Mouse (Mus musculus): ENCODE measurements around the gene Ybx3. TPM values are rescaled to one million over a fixed set of nuclear protein-coding genes. Genes with fewer than 3 reads are reported as not detected.
A peak's percentile ranks its signal among the peaks of the same experiment; 100 is the strongest.

The Ybx3 gene
- polyA plus RNA-seq, 1 experiment from 2014 or later: 36.9 TPM

DNA sequence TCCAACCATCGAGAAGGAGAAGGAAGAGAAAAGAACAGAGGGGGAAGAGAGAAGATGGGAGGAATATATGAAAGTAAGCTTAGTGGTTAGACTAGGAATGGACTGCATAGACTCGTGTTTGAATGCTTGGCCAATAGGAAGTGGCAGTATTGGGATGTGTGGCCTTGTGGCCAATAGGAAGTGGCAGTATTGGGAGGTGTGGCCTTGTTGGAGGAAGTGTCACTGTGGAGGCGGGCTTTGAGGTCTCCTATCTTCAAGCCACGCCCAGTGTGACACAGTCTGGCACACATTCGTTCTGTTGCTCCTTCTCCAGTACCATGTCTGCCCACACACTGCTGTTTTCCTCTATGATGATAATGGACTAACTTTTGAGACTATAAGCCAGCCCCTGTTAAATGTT, 27.6 kb downstream of the Ybx3 start:
- H3K4me2 ChIP-seq: no peak overlapping the region
- 67% methylated on average over 5 of the region's 5 CpGs for WGBS
- peaks cover 22% of the 10 kb centered on the region for H3K36me3 ChIP-seq
- no peak; the same call in 1 of the 2 replicates for ATAC-seq (ENCODE audit: extremely low read depth, insufficient number of reproducible peaks, low FRiP score, low TSS enrichment)
- no peaks in the 10 kb centered on the region for H3K9me3 ChIP-seq
- H3K4me1 ChIP-seq: no peaks in the 10 kb centered on the region
- H3K27me3 ChIP-seq (replicated peaks): no peaks in the 10 kb centered on the region
- H3K9ac ChIP-seq: no peak overlapping the region
- no peak overlapping the region for H3K27ac ChIP-seq (replicated peaks)
- no peak overlapping the region for H3K4me3 ChIP-seq

DNA sequence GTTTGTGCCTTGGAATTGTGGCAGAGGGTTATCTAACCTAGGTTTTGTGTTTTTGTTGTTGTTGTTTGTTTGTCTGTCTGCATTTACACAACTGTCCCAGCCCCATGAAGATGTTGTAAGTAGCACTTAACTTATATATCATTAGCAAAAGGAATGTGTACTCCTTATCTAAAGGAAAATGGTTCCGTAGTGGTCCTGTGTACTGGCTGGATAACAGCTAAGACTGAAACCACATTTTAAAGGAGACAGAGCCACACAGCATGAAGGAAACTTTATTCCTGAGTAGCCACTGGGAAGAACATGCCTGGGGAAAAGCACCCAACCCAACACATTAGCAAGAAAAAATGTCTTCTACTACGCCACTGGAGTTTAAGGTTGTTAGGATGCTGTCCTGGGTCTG, 28.7 kb downstream of the Ybx3 start:
- no peak overlapping the region for H3K4me2 ChIP-seq
- no peak for ATAC-seq (ENCODE audit: extremely low read depth, insufficient number of reproducible peaks, low FRiP score, low TSS enrichment)
- no peaks in the 10 kb centered on the region for H3K4me1 ChIP-seq
- no peaks in the 10 kb centered on the region for H3K9me3 ChIP-seq
- H3K27me3 ChIP-seq (replicated peaks): no peaks in the 10 kb centered on the region
- H3K36me3 ChIP-seq: peaks cover 13% of the 10 kb centered on the region
- no peak overlapping the region for H3K4me3 ChIP-seq
- no peak overlapping the region for H3K27ac ChIP-seq (replicated peaks)
- 48% methylated on average over 2 of the region's 2 CpGs for WGBS
- no peak overlapping the region for H3K9ac ChIP-seq

GRCm38 (mm10) chr6:131354913-131355312, 33.4 kb downstream of the Ybx3 start:
- H3K4me1 ChIP-seq: peaks cover 5% of the 10 kb centered on the region; the same call in 1 of the 2 replicates
- H3K4me3 ChIP-seq: no peak overlapping the region
- H3K4me2 ChIP-seq: no peak overlapping the region
- ATAC-seq (ENCODE audit: extremely low read depth, insufficient number of reproducible peaks, low FRiP score, low TSS enrichment): no peak
- H3K9ac ChIP-seq: no peak overlapping the region
- no peak overlapping the region for H3K27ac ChIP-seq (replicated peaks)
- no peaks in the 10 kb centered on the region for H3K36me3 ChIP-seq
- 57% methylated on average over 4 of the region's 4 CpGs for WGBS
- H3K27me3 ChIP-seq (replicated peaks): no peaks in the 10 kb centered on the region
- H3K9me3 ChIP-seq: no peaks in the 10 kb centered on the region

GRCm38 (mm10) chr6:131353352-131353919, 34.8 kb downstream of the Ybx3 start, which contains the start of gene Styk1:
Gene Styk1, minus strand, starts transcription at chr6:131353597.
- Histone ChIP-seq H3K27ac (replicated peaks) (no peak within 1 kb of the TSS), H3K27me3 (replicated peaks) (no peaks in the 10 kb centered on the region), H3K36me3 (no peaks in the 10 kb centered on the region), H3K4me1 (peaks cover 5% of the 10 kb centered on the region; the same call in 1 of the 2 replicates), H3K4me3 (peak within 1 kb of the TSS; percentile 53), H3K9ac (peak within 1 kb of the TSS; percentile 73), H3K9me3 (no peaks in the 10 kb centered on the region), H3K4me2 (peak within 1 kb of the TSS; percentile 79)
- 3% methylated on average over 16 of the region's 16 CpGs for WGBS
- no peak for ATAC-seq (ENCODE audit: extremely low read depth, insufficient number of reproducible peaks, low FRiP score, low TSS enrichment)

DNA sequence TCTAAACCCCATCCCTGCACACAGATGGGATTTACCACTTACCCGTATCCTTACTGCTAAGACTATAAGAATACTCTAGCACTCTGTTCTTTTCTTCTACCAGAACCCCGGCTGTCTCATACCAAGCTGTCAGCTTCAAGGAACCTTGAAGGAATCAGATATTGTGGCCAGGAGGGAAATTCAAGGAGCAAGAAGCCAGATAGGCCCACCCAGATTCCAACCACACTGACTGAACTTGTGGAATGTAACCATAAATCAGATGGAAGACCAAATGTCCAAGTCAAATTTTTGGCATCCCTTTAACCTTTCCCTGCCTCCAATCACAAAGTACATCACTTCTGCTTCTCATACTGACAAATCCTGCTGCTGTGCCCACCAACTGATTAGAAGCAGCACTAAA, 41.2 kb downstream of the Ybx3 start:
- Histone ChIP-seq H3K4me1 (no peaks in the 10 kb centered on the region), H3K9ac (no peak overlapping the region), H3K27me3 (replicated peaks) (no peaks in the 10 kb centered on the region), H3K4me3 (no peak overlapping the region), H3K36me3 (no peaks in the 10 kb centered on the region), H3K9me3 (no peaks in the 10 kb centered on the region), H3K4me2 (no peak overlapping the region), H3K27ac (replicated peaks) (no peak overlapping the region)
- no peak for ATAC-seq (ENCODE audit: extremely low read depth, insufficient number of reproducible peaks, low FRiP score, low TSS enrichment)
- 74% methylated on average over 2 of the region's 2 CpGs for WGBS

DNA sequence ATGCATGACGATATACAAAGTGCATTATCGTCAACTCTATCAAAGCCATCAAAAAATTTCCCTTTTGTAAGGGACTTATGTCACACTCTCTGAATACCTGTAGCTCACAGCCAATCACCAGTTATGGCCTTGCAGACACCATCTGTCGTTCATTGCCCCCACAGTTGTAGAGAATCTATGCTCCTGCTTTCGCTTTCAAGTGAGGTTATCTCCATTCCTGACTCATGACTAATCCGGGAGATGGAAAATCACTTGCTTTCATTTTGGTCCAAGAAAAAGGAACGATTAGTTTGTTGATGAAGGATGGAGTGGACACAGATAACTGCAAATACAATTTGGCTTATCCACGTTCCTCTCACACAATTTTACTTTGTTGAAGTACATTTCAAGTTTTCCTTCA, 43.9 kb downstream of the Ybx3 start:
- no peak overlapping the region for H3K4me2 ChIP-seq
- no peak for ATAC-seq (ENCODE audit: extremely low read depth, insufficient number of reproducible peaks, low FRiP score, low TSS enrichment)
- no peak overlapping the region for H3K4me3 ChIP-seq
- no peak overlapping the region for H3K27ac ChIP-seq (replicated peaks)
- H3K4me1 ChIP-seq: no peaks in the 10 kb centered on the region
- no peaks in the 10 kb centered on the region for H3K9me3 ChIP-seq
- no peaks in the 10 kb centered on the region for H3K36me3 ChIP-seq
- no peak overlapping the region for H3K9ac ChIP-seq
- WGBS: 60% methylated on average over 7 of the region's 7 CpGs
- H3K27me3 ChIP-seq (replicated peaks): no peaks in the 10 kb centered on the region

DNA sequence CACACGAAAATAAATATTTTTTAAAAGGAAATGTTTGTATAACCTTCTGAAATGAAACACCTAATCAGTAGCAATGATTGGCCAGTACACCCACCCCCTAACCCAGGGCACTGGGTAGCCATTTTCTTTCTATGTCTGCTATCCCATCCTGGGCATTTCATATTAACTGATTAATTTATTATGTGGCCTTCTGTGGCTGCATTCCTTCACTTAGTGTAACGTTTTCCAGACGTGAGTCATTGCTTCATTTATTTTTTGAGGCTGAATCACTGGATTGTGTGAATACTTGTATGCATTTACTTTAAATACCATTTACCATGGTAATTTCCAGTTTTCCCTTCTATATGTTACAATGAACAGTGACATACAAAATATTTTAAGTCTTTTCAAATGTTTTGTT, 48.2 kb downstream of the Ybx3 start:
- ATAC-seq (ENCODE audit: extremely low read depth, insufficient number of reproducible peaks, low FRiP score, low TSS enrichment): no peak
- Histone ChIP-seq H3K36me3 (no peaks in the 10 kb centered on the region), H3K27ac (replicated peaks) (no peak overlapping the region), H3K4me2 (no peak overlapping the region), H3K9ac (no peak overlapping the region), H3K4me1 (no peaks in the 10 kb centered on the region), H3K9me3 (0 out of 2 replicates have a peak, but pooled peaks cover 3% of the 10 kb centered on the region), H3K4me3 (no peak overlapping the region), H3K27me3 (replicated peaks) (no peaks in the 10 kb centered on the region)
- 50% methylated on average over 3 of the region's 3 CpGs for WGBS

- H3K4me2 ChIP-seq: no peak overlapping the region
- no peak overlapping the region for H3K27ac ChIP-seq (replicated peaks)
- no peaks in the 10 kb centered on the region for H3K27me3 ChIP-seq (replicated peaks)
- H3K9me3 ChIP-seq: 0 out of 2 replicates have a peak, but pooled peaks cover 3% of the 10 kb centered on the region
- no peak overlapping the region for H3K4me3 ChIP-seq
- no peak for ATAC-seq (ENCODE audit: extremely low read depth, insufficient number of reproducible peaks, low FRiP score, low TSS enrichment)
- no peaks in the 10 kb centered on the region for H3K36me3 ChIP-seq
- 84% methylated on average over 3 of the region's 3 CpGs for WGBS
- H3K4me1 ChIP-seq: no peaks in the 10 kb centered on the region
- H3K9ac ChIP-seq: no peak overlapping the region
Observed at GRCm38 (mm10) chr6:131339309-131339708, 49.0 kb downstream of the Ybx3 start.

DNA sequence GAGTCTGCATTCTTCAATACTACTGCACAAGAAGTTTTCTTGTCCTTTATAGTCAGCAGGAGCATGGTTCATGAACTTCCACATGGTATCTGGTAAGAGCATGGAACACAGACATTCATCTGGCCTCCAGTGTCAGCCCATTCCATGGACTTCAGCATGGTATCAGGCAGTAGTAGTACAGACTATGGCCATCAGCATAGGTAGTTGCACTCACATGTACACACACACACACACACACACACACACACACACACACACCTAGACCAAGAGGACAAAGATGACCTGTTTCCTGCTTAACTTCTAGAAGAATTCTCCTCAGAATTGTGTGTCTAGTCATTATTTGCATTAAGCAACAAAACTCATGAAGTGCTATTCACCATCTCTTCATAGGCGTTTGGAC, 49.5 kb downstream of the Ybx3 start:
- Histone ChIP-seq H3K36me3 (no peaks in the 10 kb centered on the region), H3K27ac (replicated peaks) (no peak overlapping the region), H3K9me3 (0 out of 2 replicates have a peak, but pooled peaks cover 3% of the 10 kb centered on the region), H3K4me2 (no peak overlapping the region), H3K4me3 (no peak overlapping the region), H3K27me3 (replicated peaks) (no peaks in the 10 kb centered on the region), H3K9ac (no peak overlapping the region), H3K4me1 (no peaks in the 10 kb centered on the region)
- no peak for ATAC-seq (ENCODE audit: extremely low read depth, insufficient number of reproducible peaks, low FRiP score, low TSS enrichment)
- 62% methylated on average over 1 of the region's 1 CpGs for WGBS

DNA sequence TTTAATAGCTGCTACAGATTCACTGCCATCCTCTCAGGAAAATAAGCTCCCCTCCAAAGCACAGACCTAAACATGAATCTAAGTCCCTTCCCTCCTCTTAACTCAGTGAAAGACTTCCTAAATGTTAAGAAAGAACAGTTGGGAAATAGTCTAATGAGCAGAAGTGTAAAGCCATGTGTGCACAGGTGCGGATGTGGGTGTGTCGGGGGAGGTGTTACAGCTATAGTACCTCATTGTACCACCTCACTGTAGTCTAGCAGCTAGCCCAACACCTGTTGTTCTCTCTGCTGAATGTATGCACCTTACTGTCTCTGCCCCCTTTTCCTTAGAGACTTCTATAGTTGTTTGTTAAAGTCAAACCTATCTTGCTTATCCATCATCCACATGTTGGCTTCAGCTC, 61.2 kb downstream of the Ybx3 start:
- Histone ChIP-seq H3K4me2 (no peak overlapping the region), H3K4me1 (no peaks in the 10 kb centered on the region), H3K27me3 (replicated peaks) (no peaks in the 10 kb centered on the region), H3K4me3 (no peak overlapping the region), H3K27ac (replicated peaks) (no peak overlapping the region), H3K36me3 (no peaks in the 10 kb centered on the region), H3K9ac (no peak overlapping the region), H3K9me3 (no peaks in the 10 kb centered on the region)
- no peak for ATAC-seq (ENCODE audit: extremely low read depth, insufficient number of reproducible peaks, low FRiP score, low TSS enrichment)
- 71% methylated on average over 2 of the region's 2 CpGs for WGBS

DNA sequence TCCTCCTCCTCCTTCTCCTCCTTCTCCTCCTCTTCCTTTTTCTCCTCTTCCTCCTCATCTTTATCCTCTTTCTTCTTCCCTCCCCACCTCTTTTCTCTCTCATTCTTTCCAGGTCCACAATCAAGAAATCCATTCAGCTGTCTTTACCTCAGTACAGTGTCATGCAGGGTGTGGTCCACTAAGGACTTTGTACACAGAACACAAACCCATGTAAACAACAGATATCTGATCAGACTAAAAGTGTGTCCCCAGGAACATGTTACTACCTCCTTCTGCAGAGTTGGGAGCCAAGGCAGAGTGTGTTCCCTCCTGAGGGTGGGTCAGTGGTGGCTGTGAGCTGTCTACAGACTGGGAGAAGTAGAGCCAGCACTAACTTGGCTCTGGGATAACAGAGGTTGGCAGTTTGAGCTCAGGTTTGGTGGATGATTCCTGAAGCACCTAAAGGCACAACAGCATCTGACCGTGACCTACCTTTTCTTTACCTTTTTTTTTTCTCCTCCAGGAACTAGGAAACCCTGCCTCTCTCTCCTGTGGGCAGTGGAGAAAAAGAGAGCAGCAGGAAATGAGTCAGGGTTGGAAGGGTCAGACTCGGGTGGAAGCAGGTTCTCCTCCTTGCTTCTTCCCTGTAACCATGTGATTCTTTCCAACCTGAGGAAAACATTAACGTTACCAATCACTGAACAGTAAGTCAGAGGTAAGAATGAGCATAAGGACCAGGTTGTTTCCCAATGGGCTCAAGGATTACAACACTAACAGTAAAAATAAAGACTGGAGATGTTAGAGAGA, 66.2 kb downstream of the Ybx3 start:
- ATAC-seq (ENCODE audit: extremely low read depth, insufficient number of reproducible peaks, low FRiP score, low TSS enrichment): no peak
- H3K9ac ChIP-seq: no peak overlapping the region
- no peaks in the 10 kb centered on the region for H3K4me1 ChIP-seq
- H3K4me2 ChIP-seq: no peak overlapping the region
- H3K27ac ChIP-seq (replicated peaks): no peak overlapping the region
- no peak overlapping the region for H3K4me3 ChIP-seq
- H3K9me3 ChIP-seq: no peaks in the 10 kb centered on the region
- H3K27me3 ChIP-seq (replicated peaks): no peaks in the 10 kb centered on the region
- 53% methylated on average over 3 of the region's 3 CpGs for WGBS
- H3K36me3 ChIP-seq: no peaks in the 10 kb centered on the region
